Mouse (Mus musculus): Measurements from ENCODE around the gene Lrrc42.

GRCm38 (mm10) chr4:107198072-107198471, 55.3 kb downstream of the Lrrc42 start:
- TF ChIP-seq POLR2A (IDR thresholded peaks at IDR 0.05; ENCODE audit: insufficient read depth, low read depth, low read length), result no peak
- no peak for TF ChIP-seq CTCF (IDR thresholded peaks at IDR 0.05; ENCODE audit: insufficient read depth, low read depth, low read length)
